In genomic region chr2:163424597-163424996, GRCm38 (mm10) we compare ENCODE assay signal across 8 mouse cellular contexts. TPM values are rescaled to one million over a fixed set of nuclear protein-coding genes. Genes with fewer than 3 reads are reported as not detected.
DNase-seq lines count a peak whose midpoint lies in the region; ATAC-seq and TF ChIP-seq lines count a peak whose summit lies in the region.

Gene Oser1, minus strand, starts transcription at chr2:163424697.

- no peak within 1 kb of the TSS for H3K9ac ChIP-seq in embryonic facial prominence, embryonic 13.5 days
- H3K9ac ChIP-seq in heart, embryonic 13.5 days, result no peak within 1 kb of the TSS

- H3K4me2 ChIP-seq in embryonic facial prominence, embryonic 13.5 days, result no peak within 1 kb of the TSS
- H3K4me2 ChIP-seq in heart, embryonic 13.5 days, result no peak within 1 kb of the TSS
- no peak within 1 kb of the TSS for H3K4me2 ChIP-seq in myocyte (ENCODE audit: low read depth)

- no peaks in the 10 kb centered on the region for H3K27me3 ChIP-seq in embryonic facial prominence, embryonic 13.5 days
- no peaks in the 10 kb centered on the region for H3K27me3 ChIP-seq in heart, embryonic 13.5 days (replicated peaks)
- H3K27me3 ChIP-seq in myocyte (ENCODE audit: control insufficient read depth, insufficient read depth, insufficient read length), result no peaks in the 10 kb centered on the region

- no peak within 1 kb of the TSS for H3K4me3 ChIP-seq in lung, adult 2 months (replicated peaks; ENCODE audit: extremely low read depth, low read depth, low read length)
- H3K4me3 ChIP-seq in embryonic facial prominence, embryonic 13.5 days, result no peak within 1 kb of the TSS
- H3K4me3 ChIP-seq in heart, embryonic 13.5 days, result no peak within 1 kb of the TSS
- H3K4me3 ChIP-seq in myocyte, result no peak within 1 kb of the TSS

- DNase-seq in lung, adult 2 months, result no peak
- no peak for DNase-seq in lung, postnatal 10 days
- DNase-seq in left cerebral cortex, postnatal 10 days (ENCODE audit: extremely low spot score in 1 of 2, low spot score in 2 of 2), result no peak
- no peak for DNase-seq in cerebellum, postnatal 14 days
- DNase-seq in right cerebral cortex, postnatal 36 days (ENCODE audit: low spot score in 2 of 2), result no peak

- TF ChIP-seq CTCF in lung, adult 2 months (IDR thresholded peaks at IDR 0.05; ENCODE audit: insufficient read depth, low read length), result no peak

- ATAC-seq in embryonic facial prominence, embryonic 13.5 days (ENCODE audit: insufficient number of reproducible peaks, insufficient read depth, low FRiP score, low TSS enrichment, low read depth), result no peak
- no peak for ATAC-seq in heart, embryonic 13.5 days (ENCODE audit: extremely low read depth, insufficient number of reproducible peaks, low FRiP score, low TSS enrichment)

- no peak for TF ChIP-seq POLR2A in lung, adult 2 months (IDR thresholded peaks at IDR 0.05; ENCODE audit: borderline replicate concordance, extremely low read depth, low read depth, low read length)
- no peak for TF ChIP-seq POLR2A in myocyte (IDR thresholded peaks at IDR 0.05; ENCODE audit: insufficient read length, low read depth)

- peaks cover 18% of the 10 kb centered on the region for H3K79me2 ChIP-seq in myocyte (ENCODE audit: control insufficient read depth, insufficient read depth)

- H3K36me3 ChIP-seq in embryonic facial prominence, embryonic 13.5 days, result no peaks in the 10 kb centered on the region
- peaks cover 10% of the 10 kb centered on the region; the same call in 1 of the 2 replicates for H3K36me3 ChIP-seq in heart, embryonic 13.5 days
- H3K36me3 ChIP-seq in myocyte (ENCODE audit: control insufficient read depth, insufficient read depth), result no peaks in the 10 kb centered on the region

- H3ac ChIP-seq in myocyte (ENCODE audit: control insufficient read depth, insufficient read length), result no peak within 1 kb of the TSS

- WGBS in lung, adult 2 months, result 78% methylated on average over 6 of the region's 6 CpGs
- WGBS in embryonic facial prominence, embryonic 13.5 days, result 78% methylated on average over 6 of the region's 6 CpGs
- WGBS in heart, embryonic 13.5 days, result 79% methylated on average over 6 of the region's 6 CpGs

- no peaks in the 10 kb centered on the region for H3K9me3 ChIP-seq in embryonic facial prominence, embryonic 13.5 days
- no peaks in the 10 kb centered on the region for H3K9me3 ChIP-seq in heart, embryonic 13.5 days

- H3K4me1 ChIP-seq in lung, adult 2 months (ENCODE audit: control insufficient read depth, insufficient read depth, low read length), result peaks cover 5% of the 10 kb centered on the region
- H3K4me1 ChIP-seq in embryonic facial prominence, embryonic 13.5 days, result peaks cover 11% of the 10 kb centered on the region
- peaks cover 24% of the 10 kb centered on the region for H3K4me1 ChIP-seq in heart, embryonic 13.5 days

- no peak within 1 kb of the TSS for H3K27ac ChIP-seq in embryonic facial prominence, embryonic 13.5 days
- H3K27ac ChIP-seq in heart, embryonic 13.5 days (replicated peaks), result no peak within 1 kb of the TSS

- intact Hi-C loops in left cerebral cortex, postnatal 10 days (cut with DNase I), result no loop called here

TF ChIP-seq in myocyte, 11 proteins besides CTCF, POLR2A, EP300 and RAD21:
- TF ChIP-seq MYOD1 (IDR thresholded peaks at IDR 0.05; ENCODE audit: control insufficient read depth in 1 of 3, insufficient read length in 2 of 3, low read depth in 2 of 3), result no peak
- no peak for TF ChIP-seq REST (IDR thresholded peaks at IDR 0.05; ENCODE audit: insufficient read depth, insufficient read length)
- no peak for TF ChIP-seq CEBPB (IDR thresholded peaks at IDR 0.05; ENCODE audit: insufficient read depth, poor library complexity, severe bottlenecking)
- no peak for TF ChIP-seq E2F4 (IDR thresholded peaks at IDR 0.05; ENCODE audit: insufficient read depth)
- no peak for TF ChIP-seq TCF12 (IDR thresholded peaks at IDR 0.05; ENCODE audit: insufficient read depth, poor library complexity, severe bottlenecking)
- TF ChIP-seq TCF3 (IDR thresholded peaks at IDR 0.05; ENCODE audit: insufficient read length, low read depth), result no peak
- no peak for TF ChIP-seq MYOG (IDR thresholded peaks at IDR 0.05; ENCODE audit: control insufficient read depth in 1 of 3, insufficient read depth in 1 of 3, insufficient read length in 2 of 3, low read depth in 2 of 3)
- TF ChIP-seq SRF (IDR thresholded peaks at IDR 0.05; ENCODE audit: control insufficient read depth, insufficient read length, low read depth), result no peak
- no peak for TF ChIP-seq POLR2AphosphoS2 (IDR thresholded peaks at IDR 0.05; ENCODE audit: insufficient read length, low read depth)
- TF ChIP-seq MAX (IDR thresholded peaks at IDR 0.05; ENCODE audit: low read depth), result no peak
- TF ChIP-seq USF1 (IDR thresholded peaks at IDR 0.05; ENCODE audit: low read depth), result no peak
TF ChIP-seq in myocyte: peak in this region for 0.

RNA-seq across cellular contexts. Expression of gene Oser1, which starts in this region (rescaled TPM):
- 9.2 and 17.2 TPM in 2 replicates for polyA plus RNA-seq in lung, adult 2 months (2012; rRNA removed)
- 92.1 and 99.5 TPM in 2 replicates for polyA plus RNA-seq in embryonic facial prominence, embryonic 13.5 days (2015; fragmentation: Nextera tagmentation; extraction: Ambion mirVana)
- polyA plus RNA-seq in heart, embryonic 13.5 days (2015; fragmentation: Nextera tagmentation; extraction: Ambion mirVana), result 54.5 and 57.3 TPM in 2 replicates
- total RNA-seq in left cerebral cortex, postnatal 10 days (2021), result 10 to 100 TPM; 19.5 to 21.6 TPM
- 30.3 TPM for polyA plus RNA-seq in myocyte (2012; fragmentation: generic; extraction: Trizol)
